Mouse (Mus musculus) lung, postnatal 0 days (tissue): Measurements from ENCODE around the gene Klf17.

Experiments
- CTCF ChIP-seq: IDR thresholded peaks from 2 replicates; pipeline ENCODE4 v1.5.1; 2016; ENCODE audit warnings: antibody characterized with exemption, mild to moderate bottlenecking
- EP300 ChIP-seq: IDR thresholded peaks from 2 replicates; pipeline ENCODE4 v1.6.1; 2016; ENCODE audit warnings: antibody characterized with exemption, mild to moderate bottlenecking, control low read depth

GRCm38 (mm10) chr4:117810933-117811332 lies 45.5 kb upstream of the Klf17 start:
- TF ChIP-seq CTCF (peak; percentile 48), EP300 (no peak)
